Comparison of ENCODE assay signal across 28 mouse cellular contexts in the genomic region with DNA sequence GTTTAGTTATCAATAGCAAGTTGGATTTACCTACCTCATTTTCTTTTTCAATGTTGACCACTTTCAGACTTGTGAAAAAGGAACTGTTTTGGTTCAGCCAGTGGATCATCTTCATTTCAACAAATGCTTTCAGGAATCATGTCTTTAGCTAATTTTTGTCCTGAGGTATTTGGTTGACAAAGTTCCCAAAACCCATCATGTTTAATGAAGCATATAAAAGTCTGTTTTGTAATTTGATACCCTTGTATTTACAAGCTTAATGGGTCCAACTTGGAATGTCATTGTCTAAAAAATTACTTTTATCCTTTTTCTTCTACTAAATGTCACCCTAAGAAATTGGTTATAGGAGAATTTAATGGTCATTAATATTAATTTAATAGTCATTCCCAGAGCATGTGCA. TPM values are rescaled to one million over a fixed set of nuclear protein-coding genes. Genes with fewer than 3 reads are reported as not detected.
"Had no signal": no experiment of that assay in that cellular context is flagged by ENCODE, and none has a peak within 500 bp of the region (broad histone marks: within the 10 kb centered on the region; RNA-seq: fewer than 3 reads in every experiment).

No protein-coding gene starts in this region.

- H3K27ac ChIP-seq: embryonic facial prominence, embryonic 10.5 days; embryonic facial prominence, embryonic 12.5 days; embryonic facial prominence, embryonic 13.5 days; embryonic facial prominence, embryonic 15.5 days; forebrain, embryonic 10.5 days; forebrain, embryonic 12.5 days; forebrain, embryonic 13.5 days; forebrain, embryonic 15.5 days; gastrocnemius, adult 2 months; heart, adult 2 months; heart, embryonic 10.5 days had no signal

- H3K4me3 ChIP-seq: embryonic facial prominence, embryonic 10.5 days; embryonic facial prominence, embryonic 12.5 days; embryonic facial prominence, embryonic 13.5 days; embryonic facial prominence, embryonic 15.5 days; erythroblast, embryonic 14.5 days; forebrain, embryonic 10.5 days; forebrain, embryonic 12.5 days; forebrain, embryonic 13.5 days; forebrain, embryonic 15.5 days; gastrocnemius, adult 2 months; heart, adult 2 months; heart, embryonic 10.5 days had no signal

- H3K9ac ChIP-seq: embryonic facial prominence, embryonic 12.5 days; embryonic facial prominence, embryonic 13.5 days; embryonic facial prominence, embryonic 15.5 days; forebrain, embryonic 12.5 days; forebrain, embryonic 13.5 days; forebrain, embryonic 15.5 days had no signal

- H3K4me2 ChIP-seq: embryonic facial prominence, embryonic 12.5 days; embryonic facial prominence, embryonic 13.5 days; embryonic facial prominence, embryonic 15.5 days; forebrain, embryonic 12.5 days; forebrain, embryonic 13.5 days had no signal

- H3K36me3 ChIP-seq: embryonic facial prominence, embryonic 10.5 days; embryonic facial prominence, embryonic 12.5 days; embryonic facial prominence, embryonic 13.5 days; embryonic facial prominence, embryonic 15.5 days; forebrain, embryonic 10.5 days; forebrain, embryonic 12.5 days; forebrain, embryonic 15.5 days; heart, embryonic 10.5 days had no signal

- H3K27me3 ChIP-seq: embryonic facial prominence, embryonic 12.5 days; embryonic facial prominence, embryonic 13.5 days; embryonic facial prominence, embryonic 15.5 days; forebrain, embryonic 12.5 days; forebrain, embryonic 13.5 days; forebrain, embryonic 15.5 days had no signal

- H3K9me3 ChIP-seq: embryonic facial prominence, embryonic 10.5 days; embryonic facial prominence, embryonic 12.5 days; embryonic facial prominence, embryonic 13.5 days; embryonic facial prominence, embryonic 15.5 days; forebrain, embryonic 10.5 days; forebrain, embryonic 12.5 days; forebrain, embryonic 13.5 days; forebrain, embryonic 15.5 days; heart, embryonic 10.5 days had no signal

- H3K4me1 ChIP-seq: embryonic facial prominence, embryonic 10.5 days; embryonic facial prominence, embryonic 12.5 days; embryonic facial prominence, embryonic 13.5 days; embryonic facial prominence, embryonic 15.5 days; forebrain, embryonic 10.5 days; heart, embryonic 10.5 days had no signal

- DNase-seq: cerebellum, adult 8-10 months; cerebellum, adult 9-11 months; cerebellum, postnatal 10 days; cerebellum, postnatal 14 days; cerebellum, postnatal 25 days; cerebellum, postnatal 36 days; embryo, embryonic 11 days; gastrocnemius, adult 2 months; gastrocnemius, postnatal 10 days; gastrocnemius, postnatal 14 days; gastrocnemius, postnatal 25 days; gastrocnemius, postnatal 36 days; heart, adult 11 months; heart, adult 18-20 months; heart, adult 2 months had no signal

- ATAC-seq: forebrain, embryonic 13.5 days; forebrain, embryonic 15.5 days; forebrain, embryonic 16.5 days had no signal

RNA-seq across cellular contexts. Expression of a gene that starts 6.9 kb away (rescaled TPM):
- total RNA-seq: common myeloid progenitor, adult 5-6 weeks; granulocyte monocyte progenitor cell, adult 5-6 weeks had no signal
- polyA plus RNA-seq: erythroblast, embryonic 14.5 days had no signal
